Mouse (Mus musculus) heart, adult 2 months (tissue): ENCODE results near the gene Immt.

Source experiments
- CTCF ChIP-seq: fragments of 200-600 bp; IDR thresholded peaks from 2 replicates; pipeline ENCODE4 v1.8.1; 2022; ENCODE audit warnings: antibody characterized with exemption, mild to moderate bottlenecking, moderate library complexity
- EP300 ChIP-seq: fragments of 200-500 bp; IDR thresholded peaks from 2 replicates; pipeline ENCODE4 v1.6.1; 2011; ENCODE audit warnings: low read depth, low read length, control low read depth; ENCODE audit not compliant: insufficient read depth
- POLR2A ChIP-seq: fragments of 200-500 bp; IDR thresholded peaks from 2 replicates; pipeline ENCODE4 v1.6.1; 2011; ENCODE audit warnings: mild to moderate bottlenecking, low read depth, low read length, control low read depth; ENCODE audit not compliant: insufficient read depth

- TF ChIP-seq CTCF (no peak), EP300 (no peak), POLR2A (no peak)
Observed at GRCm38 (mm10) chr6:71788348-71788747, 42.8 kb upstream of the Immt start.
